Mouse (Mus musculus) heart, adult 2 months (tissue): ENCODE measurements around the gene Ipp.

ENCODE experiments used
- CTCF ChIP-seq: fragments of 200-600 bp; IDR thresholded peaks from 2 replicates; pipeline ENCODE4 v1.8.1; 2022; ENCODE audit warnings: antibody characterized with exemption, mild to moderate bottlenecking, moderate library complexity
- EP300 ChIP-seq: fragments of 200-500 bp; IDR thresholded peaks from 2 replicates; pipeline ENCODE4 v1.6.1; 2011; ENCODE audit warnings: low read depth, low read length, control low read depth; ENCODE audit not compliant: insufficient read depth
- POLR2A ChIP-seq: fragments of 200-500 bp; IDR thresholded peaks from 2 replicates; pipeline ENCODE4 v1.6.1; 2011; ENCODE audit warnings: mild to moderate bottlenecking, low read depth, low read length, control low read depth; ENCODE audit not compliant: insufficient read depth

DNA sequence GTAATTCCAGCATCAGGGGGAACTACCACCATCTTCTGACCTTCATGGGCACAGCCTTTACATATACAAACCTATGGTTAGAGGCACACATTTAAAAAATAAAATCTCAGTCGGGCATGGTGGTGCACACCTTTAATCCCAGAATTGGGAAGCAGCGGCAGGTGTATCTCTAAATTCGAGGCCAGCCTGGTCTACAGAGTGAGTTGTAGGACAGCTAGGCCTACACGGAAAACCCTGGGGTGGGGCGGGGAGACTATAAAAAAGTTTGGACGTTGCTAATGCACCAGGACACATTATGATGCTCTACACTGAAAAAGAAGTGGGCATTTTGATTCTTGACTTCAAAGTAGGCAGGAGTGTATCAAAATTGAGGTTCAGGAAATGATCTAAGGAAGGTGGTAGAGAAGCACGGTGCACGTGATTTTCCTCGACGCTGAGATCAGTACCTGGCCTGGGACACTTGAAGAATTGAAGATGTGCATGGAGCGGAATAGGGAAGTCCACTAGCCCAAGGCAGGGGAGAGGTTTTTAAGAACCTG lies 394 bp upstream of the Ipp start:
- TF ChIP-seq EP300: no peak
- TF ChIP-seq CTCF: no peak
- no peak for TF ChIP-seq POLR2A
